Mouse (Mus musculus): ENCODE measurements around the gene Aff3.
A peak's percentile ranks its signal among the peaks of the same experiment; 100 is the strongest.
"Not testable (repeated sequence)": the region's sequence is repeated elsewhere in the genome, so short reads cannot be mapped to it uniquely, and the experiment has no call there.

The Aff3 gene

GRCm38 (mm10) chr1:38478246-38478743 lies 186.5 kb downstream of the Aff3 start:
- no peak for DNase-seq

DNA sequence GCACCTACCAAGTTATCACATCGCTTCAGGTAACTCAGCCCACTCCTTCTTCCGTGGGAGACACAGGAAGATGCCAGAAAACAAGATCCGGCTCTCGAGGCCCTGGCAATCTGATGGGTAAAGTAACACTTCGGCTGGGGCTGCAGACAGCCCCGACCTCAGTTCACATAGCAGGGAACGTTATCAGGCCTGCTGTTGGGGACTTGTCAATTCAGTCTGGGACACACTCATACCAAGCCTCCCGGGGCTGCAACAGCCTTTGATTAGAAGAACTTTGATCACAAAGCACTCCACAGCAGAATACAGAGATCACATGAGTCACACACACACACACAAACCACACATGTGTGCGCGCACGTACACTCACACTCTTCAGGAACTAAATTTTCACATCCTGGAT lies 193.9 kb downstream of the Aff3 start:
- DNase-seq: no peak

DNA sequence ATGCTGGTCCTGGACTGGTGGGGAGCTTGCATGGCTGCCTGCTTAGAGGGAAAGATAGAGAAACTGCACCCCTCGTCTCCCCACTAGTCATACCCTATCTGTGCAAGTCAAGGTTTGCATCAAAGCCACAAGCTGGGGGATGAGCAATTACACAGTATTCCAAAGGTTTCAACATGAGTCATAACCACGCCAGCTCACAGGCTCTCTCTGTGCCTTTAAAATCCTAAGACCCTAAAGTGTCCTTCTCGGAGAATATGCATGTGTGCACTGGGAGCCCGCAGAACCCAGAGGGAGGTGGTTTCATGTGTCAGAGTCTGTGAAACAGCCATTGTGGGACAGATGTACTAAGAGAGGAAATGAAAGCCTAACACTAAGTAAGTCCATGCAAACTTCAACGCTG lies 194.6 kb downstream of the Aff3 start:
- DNase-seq: no peak

GRCm38 (mm10) chr1:38467305-38468083 lies 197.3 kb downstream of the Aff3 start:
- no peak for DNase-seq

- no peak for DNase-seq
Observed at GRCm38 (mm10) chr1:38456719-38457269, 208.0 kb downstream of the Aff3 start.

DNA sequence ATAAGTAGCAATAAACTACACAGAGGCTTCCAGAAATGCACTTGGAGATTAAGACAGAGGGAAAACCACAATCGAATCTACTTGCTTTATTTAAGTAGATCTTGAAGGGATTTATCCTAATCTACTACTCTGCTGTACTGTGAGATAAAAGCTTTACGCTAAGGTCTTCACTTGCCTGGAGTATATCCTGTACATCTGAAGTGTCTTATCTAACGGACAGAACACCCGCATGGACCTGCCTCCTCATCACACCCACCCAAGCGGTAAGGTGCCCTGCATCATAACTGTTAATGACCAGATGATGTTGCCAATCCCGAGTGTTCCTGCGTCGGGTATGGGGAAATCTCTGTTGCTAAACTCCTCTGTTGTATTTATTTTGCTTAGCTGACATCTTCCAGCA lies 209.8 kb downstream of the Aff3 start:
- DNase-seq: no peak

DNA sequence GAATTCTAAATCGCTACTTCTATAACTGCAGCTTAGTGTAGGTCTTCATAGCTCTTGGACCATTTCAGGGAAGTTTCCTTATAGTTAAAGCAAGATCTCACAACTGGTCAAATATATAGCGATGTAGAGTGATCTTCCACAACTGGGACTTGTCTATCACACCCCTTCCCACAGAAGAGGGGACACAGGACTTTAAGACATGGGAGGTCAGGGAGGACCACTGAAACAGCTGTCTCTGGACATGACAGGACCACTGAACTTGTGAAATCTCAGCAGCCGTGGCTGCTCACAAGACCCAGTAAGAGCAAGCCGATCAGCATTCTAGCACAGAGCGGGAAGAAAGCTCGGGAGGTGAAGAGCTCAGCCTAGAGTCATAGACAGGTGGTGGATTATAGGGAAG lies 213.4 kb downstream of the Aff3 start:
- DNase-seq: no peak

- DNase-seq: peak; percentile 51
Observed at GRCm38 (mm10) chr1:38450677-38451076, 214.1 kb downstream of the Aff3 start.

DNA sequence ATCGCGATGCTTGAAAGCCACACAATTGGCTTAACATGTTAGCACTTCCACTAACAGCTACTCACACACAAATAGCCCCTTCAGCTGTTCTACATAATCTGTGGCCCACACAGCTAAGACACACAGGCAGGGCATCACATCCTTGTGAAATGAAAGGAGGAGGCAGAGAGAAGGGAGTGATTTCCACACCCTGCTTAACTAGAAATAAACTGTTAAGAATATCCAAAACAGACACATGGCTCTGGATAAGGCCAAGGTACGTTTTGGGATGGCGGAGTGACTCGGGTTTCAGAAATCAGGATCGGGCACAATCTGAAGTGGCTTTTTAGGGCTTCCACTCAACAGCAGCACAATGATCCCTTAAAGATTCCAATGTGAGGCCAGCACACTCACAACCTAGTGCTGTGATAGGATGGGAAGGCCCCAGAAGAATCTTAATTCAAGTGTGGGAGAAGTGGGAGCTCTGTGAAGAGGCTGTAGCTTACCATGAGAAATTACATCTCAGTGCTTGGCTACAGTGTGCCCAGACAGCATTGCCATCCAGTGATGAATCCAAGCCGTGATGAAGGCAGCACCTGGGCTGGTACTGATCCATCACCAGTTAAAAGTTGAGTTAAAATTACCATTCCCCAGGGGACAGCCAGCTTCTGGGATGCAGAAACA lies 214.8 kb downstream of the Aff3 start:
- DNase-seq: no peak

GRCm38 (mm10) chr1:38448854-38449253 lies 215.9 kb downstream of the Aff3 start:
- no peak for DNase-seq

DNA sequence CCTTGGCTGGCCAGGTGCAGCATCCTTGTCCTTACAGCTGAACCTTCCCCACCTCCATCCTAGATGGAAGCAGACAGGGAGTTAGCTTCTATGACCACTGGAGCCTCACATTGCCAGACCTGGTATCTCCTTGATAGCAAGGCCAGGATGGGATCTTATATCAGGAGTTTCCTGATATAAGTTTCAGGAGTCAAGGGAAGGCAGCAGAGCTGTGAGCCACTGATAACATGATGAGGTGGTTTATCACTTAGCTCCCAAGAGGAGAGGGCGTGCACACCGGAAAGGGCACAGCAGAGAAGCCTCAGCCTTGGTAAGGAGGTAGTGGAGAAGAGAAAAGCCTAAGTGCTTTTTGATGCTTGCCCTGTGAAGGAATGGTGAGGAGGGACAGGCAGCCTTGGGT lies 217.2 kb downstream of the Aff3 start:
- DNase-seq: no peak

DNA sequence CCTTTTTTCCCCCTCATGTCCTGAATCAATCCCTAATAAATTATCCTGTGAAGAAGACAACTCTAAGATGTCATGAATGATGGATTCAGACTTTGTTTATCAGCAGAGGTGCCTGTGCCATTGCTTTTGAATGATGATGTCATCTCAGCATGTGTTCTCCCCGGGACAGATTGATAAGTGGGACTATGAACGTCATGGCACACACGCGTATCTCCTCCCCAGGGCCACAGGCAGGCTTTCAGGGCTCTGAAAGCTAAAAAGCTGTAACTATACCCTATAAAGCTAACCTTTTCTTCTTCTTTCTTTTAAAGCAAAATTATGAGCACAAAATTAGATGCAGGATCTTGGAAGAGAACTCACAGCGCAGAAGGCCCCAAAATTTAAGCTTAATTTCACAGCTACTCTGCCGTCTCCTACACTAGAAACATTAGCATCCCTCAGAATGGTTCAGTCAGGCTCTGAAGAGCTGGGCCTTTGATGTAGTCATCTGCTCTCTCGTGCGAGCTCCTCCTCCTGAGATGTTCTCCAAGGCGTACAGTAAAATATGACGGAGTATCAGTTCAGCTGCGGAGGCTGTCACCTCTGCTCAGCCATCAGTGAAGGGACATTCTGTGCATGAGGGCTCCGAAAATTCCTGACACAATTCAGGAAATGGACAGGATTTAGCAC lies 218.5 kb downstream of the Aff3 start:
- no peak for DNase-seq

GRCm38 (mm10) chr1:38442887-38443286 lies 221.9 kb downstream of the Aff3 start:
- DNase-seq: no peak

DNA sequence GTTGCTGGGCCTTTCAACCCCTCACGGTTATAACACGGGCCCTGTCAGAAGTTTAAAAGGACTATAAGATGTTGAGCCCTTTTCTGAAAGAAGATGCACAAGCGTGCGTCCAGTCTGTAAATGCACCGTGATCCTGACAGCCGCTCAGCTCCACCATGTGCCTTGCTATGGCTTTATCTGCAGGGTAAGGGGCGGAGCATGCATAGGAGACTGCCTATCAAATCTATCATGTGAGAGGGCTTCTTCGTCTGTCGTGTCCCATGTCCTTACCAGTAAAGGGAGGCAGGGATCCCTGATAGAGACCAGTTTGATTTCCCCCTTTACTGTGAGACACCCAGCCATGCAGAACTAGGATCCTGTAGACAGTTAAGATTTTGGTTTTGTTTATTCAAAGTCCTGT lies 222.3 kb downstream of the Aff3 start:
- no peak for DNase-seq

DNA sequence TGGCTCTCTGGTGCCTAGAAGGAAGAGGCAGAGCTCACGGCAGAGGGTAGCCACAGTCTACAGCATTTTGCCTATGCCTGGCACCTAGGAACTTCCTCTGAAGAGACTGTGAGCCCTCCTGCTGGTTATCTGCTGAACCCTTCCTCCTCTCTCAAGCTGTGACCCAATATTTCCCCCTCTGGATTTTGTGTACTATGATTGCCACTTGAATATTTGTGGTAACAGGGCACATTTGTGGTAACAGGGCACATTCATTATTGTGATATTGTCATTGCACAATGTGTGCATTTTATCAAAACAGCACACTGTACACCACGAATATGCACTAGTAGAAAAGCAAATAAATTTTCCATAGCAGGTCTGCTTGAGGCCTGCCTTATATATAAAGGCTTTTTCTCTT lies 223.0 kb downstream of the Aff3 start:
- no peak for DNase-seq

- DNase-seq: no peak
Observed at GRCm38 (mm10) chr1:38440471-38440815, 224.3 kb downstream of the Aff3 start.

DNA sequence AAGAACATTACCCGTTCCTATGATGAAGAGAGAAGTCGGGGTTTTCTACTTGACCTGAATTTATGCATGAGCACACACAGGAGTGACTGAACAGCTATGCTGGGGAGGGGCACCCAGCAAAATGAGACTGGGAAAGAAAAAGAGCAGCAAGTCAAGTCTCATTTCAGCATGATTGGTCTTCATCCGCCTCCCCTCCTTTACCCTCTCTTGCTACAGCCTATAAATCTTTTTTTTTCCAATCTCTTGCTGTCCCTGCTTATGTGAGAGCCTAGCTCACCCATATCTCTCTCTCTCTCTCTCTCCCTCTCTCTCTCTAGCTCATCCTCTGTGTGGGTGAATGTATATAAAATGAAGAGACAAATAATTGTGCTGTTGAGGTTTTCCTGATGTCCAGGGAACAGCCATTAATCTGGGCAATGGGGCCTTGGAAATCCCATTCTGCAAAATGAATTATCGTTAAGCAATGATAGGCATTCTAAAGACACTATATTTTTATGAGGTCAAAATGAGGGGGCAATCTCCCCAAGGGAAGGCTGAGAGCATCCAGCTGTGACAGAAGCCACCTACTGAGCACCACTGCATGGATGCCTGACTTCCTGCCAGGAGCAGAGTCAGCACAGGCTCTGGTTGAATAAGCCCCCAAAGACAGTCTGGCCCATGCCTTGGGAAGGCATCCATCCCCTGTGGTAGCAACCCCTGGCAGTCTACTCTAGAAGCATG lies 224.8 kb downstream of the Aff3 start:
- DNase-seq: no peak

GRCm38 (mm10) chr1:38438447-38438846 lies 226.3 kb downstream of the Aff3 start:
- DNase-seq: no peak

GRCm38 (mm10) chr1:38437671-38438070 lies 227.1 kb downstream of the Aff3 start:
- DNase-seq: no peak

DNA sequence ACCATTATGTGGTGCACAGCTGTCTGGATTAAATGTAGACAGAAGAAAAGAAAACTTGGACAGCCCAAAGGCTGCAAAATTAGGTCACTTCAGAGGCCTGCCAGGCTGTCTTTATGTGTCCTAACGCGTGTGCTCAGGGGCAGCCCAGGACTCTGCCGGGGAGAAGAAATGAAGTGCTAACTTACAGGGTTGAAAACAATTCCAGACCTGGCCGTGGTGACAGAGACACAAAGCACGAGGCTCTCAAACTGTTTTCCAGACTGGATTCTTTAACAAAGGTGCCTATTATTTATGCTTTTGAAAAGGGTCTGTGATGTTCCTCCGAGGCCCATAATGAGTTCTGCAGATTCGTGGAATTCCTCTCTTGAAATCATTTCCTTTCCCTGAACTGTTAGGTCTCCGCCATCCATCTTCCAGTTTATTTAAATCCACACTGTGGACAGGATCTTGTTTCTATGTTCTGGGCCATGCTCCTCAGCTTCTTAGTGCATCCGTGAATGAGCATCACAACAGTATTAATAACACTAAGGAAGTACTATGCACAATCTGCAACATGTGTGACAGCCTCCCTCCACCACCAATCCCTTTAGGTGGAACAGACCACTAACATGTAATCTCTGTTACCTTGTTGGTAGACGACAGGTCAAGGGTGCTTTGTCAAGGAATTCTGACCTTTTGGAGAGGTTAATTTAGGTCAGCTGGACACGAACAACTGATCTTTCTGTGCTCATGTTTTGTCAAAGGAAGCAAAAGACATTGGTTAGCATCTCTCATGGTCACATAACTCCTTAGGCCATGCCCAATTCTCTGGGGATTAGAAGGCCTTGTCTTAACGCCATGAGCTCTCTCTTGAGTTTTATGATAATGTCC lies 228.0 kb downstream of the Aff3 start:
- DNase-seq: no peak

GRCm38 (mm10) chr1:38430311-38430710 lies 234.4 kb downstream of the Aff3 start:
- DNase-seq: not testable (repeated sequence)

Data from cerebellum, adult 9-10 months (tissue).